Mouse (Mus musculus) midbrain, embryonic 15.5 days (tissue): ENCODE measurements around the gene Bbx. TPM values are rescaled to one million over a fixed set of nuclear protein-coding genes. Genes with fewer than 3 reads are reported as not detected.

Experiments used
- ATAC-seq: fragments of 200-750 bp; cut with Nextera tagmentation; replicated peaks from 2 replicates; pipeline ENCODE4 v1.8.0; 2017; ENCODE audit warnings: moderate TSS enrichment
- H3K27ac ChIP-seq: fragments of 300-500 bp; sonication (generic); 2 replicates; pipeline ENCODE4 v1.5.1; 2015; ENCODE audit warnings: mild to moderate bottlenecking, inconsistent platforms
- H3K27me3 ChIP-seq: fragments of 300-500 bp; sonication (generic); replicated peaks from 2 replicates; pipeline ENCODE4 v1.6.1; 2015; ENCODE audit warnings: inconsistent platforms
- H3K36me3 ChIP-seq: fragments of 300-500 bp; sonication (generic); replicated peaks from 2 replicates; pipeline ENCODE4 v1.6.1; 2015; ENCODE audit warnings: inconsistent platforms
- H3K4me1 ChIP-seq: fragments of 300-500 bp; sonication (generic); 2 replicates; pipeline ENCODE4 v1.6.1; 2015; ENCODE audit warnings: inconsistent platforms
- H3K4me2 ChIP-seq: fragments of 300-500 bp; sonication (generic); 2 replicates; pipeline ENCODE4 v1.6.1; 2015; ENCODE audit warnings: inconsistent platforms, mild to moderate bottlenecking, moderate library complexity
- H3K4me3 ChIP-seq: fragments of 300-500 bp; sonication (generic); 2 replicates; pipeline ENCODE4 v1.5.1; 2015; ENCODE audit warnings: mild to moderate bottlenecking, inconsistent platforms
- H3K9ac ChIP-seq: fragments of 300-500 bp; sonication (generic); 2 replicates; pipeline ENCODE4 v1.6.1; 2015; ENCODE audit warnings: mild to moderate bottlenecking, inconsistent platforms
- H3K9me3 ChIP-seq: fragments of 300-500 bp; sonication (generic); 2 replicates; pipeline ENCODE4 v1.6.1; 2016; ENCODE audit warnings: inconsistent platforms
- WGBS: fragments of 180-500 bp; shearing (Covaris S2); methylation state at CpG from one replicate; pipeline ENCODE4 v1.1.7; 2015; ENCODE audit warnings: mixed read lengths; 5-methylcytosine and 5-hydroxymethylcytosine counted together
- polyA plus RNA-seq: library from polyadenylated mRNA; unstranded; fragments of >200 nt; fragmentation: Nextera tagmentation; extraction: Ambion mirVana; gene quantifications from 2 replicates; pipeline ENCODE4 v1.2.1, GENCODE M21; 2015

Gene Bbx
- polyA plus RNA-seq, 1 experiment from 2014 or later, result 19.8 TPM

- Histone ChIP-seq H3K36me3 (no peaks in the 10 kb centered on the region), H3K27ac (peak overlapping the region; percentile 94), H3K4me3 (peak overlapping the region; percentile 86), H3K4me2 (peak overlapping the region; percentile 99), H3K4me1 (peaks cover 10% of the 10 kb centered on the region), H3K27me3 (no peaks in the 10 kb centered on the region), H3K9ac (peak overlapping the region; percentile 79), H3K9me3 (no peaks in the 10 kb centered on the region)
- under 1% methylated on average over 72 of the region's 72 CpGs for WGBS
- peak; percentile 70 for ATAC-seq
Measured at GRCm38 (mm10) chr16:50431011-50431981, 894 bp downstream of the Bbx start.

- Histone ChIP-seq H3K9me3 (no peaks in the 10 kb centered on the region), H3K36me3 (no peaks in the 10 kb centered on the region), H3K4me3 (peak overlapping the region; percentile 86), H3K4me2 (peak overlapping the region; percentile 99), H3K27ac (peak overlapping the region; percentile 94; the same call in 1 of the 2 replicates), H3K27me3 (no peaks in the 10 kb centered on the region), H3K9ac (peak overlapping the region; percentile 73), H3K4me1 (peaks cover 10% of the 10 kb centered on the region)
- 0% methylated on average over 12 of the region's 12 CpGs for WGBS
- no peak for ATAC-seq
Measured at GRCm38 (mm10) chr16:50430515-50430877, 1.7 kb downstream of the Bbx start.

DNA sequence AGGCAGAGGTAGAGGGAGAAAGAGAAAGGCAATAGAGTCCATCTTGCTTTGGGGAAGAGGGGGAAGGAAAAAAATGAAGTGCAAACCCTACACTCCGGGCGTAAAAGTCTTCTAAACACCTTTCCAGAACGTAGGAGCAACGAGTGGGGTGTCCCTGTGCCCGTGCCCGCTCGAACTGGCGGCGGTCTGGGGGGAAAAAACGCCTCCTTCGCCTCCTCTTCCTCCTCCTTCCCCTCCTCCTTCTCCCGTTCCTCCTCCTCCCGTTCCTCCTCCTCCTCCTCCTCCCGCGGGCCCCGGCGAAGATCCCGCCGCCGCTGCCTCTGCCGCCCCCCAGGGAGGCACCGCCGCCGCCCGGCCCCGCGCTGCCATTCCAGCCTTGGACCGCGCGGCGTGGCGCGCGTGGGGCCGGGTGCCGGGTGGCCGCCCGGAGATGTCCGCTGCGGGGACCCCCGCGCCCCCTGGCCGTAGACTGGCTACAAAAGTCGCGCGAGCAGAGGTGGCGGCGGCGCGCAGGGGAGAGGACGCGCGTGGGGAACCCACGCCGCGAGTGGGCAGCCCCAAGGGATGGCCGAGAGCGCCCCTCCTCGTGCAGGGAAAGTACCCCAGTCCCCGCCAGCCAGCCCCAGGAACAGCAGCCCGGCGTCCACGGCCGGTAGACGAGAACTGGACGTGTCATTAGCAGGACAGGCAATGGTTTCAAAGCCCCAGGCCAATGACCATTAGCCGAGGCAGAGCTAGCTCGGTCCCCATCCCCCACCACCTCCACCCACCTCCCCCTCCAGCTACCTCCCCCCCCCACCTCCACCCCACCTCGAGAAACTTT is 2.3 kb downstream of the Bbx start:
- Histone ChIP-seq H3K36me3 (no peaks in the 10 kb centered on the region), H3K4me3 (peak overlapping the region; percentile 86), H3K9ac (peak overlapping the region; percentile 73), H3K4me2 (peak overlapping the region; percentile 99), H3K4me1 (peaks cover 10% of the 10 kb centered on the region), H3K27ac (peak overlapping the region; percentile 23), H3K9me3 (no peaks in the 10 kb centered on the region), H3K27me3 (no peaks in the 10 kb centered on the region)
- WGBS, result under 1% methylated on average over 61 of the region's 69 CpGs
- no peak for ATAC-seq

DNA sequence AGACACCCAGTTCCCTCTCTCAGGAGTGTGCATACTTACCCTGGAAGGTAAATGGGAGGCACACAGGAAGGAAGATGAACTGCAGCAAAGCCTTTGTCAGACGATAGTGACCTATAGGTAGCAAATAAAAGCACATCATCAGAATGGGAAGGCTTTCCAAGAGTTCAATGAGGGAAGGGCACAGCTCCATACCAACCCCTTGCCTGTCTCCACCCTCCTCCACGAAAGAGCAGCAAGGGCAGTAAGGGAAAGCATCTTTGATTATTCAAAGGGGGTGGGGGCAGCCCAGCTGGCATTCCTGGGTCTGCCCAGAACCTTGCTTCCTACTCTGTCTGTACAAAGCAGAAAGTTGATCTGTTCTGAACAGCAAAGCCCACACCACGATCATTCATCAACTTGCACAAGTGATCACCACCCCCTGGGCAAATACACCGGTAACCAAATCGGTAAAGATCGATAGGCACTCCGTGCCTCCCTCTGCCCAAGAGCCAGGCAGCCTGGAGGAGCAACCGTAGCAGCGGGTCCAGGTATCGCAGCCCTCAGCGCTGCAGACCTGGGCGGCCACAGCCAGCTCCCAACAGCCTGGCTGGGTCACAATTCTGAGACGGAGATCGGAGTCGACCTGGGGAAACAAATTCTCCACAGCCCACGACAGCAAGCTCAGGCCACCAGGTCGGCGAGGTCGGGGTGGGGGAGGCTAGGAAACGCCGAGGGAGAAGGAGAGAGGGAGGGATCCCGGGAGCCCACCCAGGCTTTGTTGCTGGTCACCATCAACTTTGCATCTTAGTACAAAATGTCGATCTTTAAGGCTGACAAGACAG is 3.1 kb downstream of the Bbx start:
- WGBS, result 2% methylated on average over 23 of the region's 23 CpGs

DNA sequence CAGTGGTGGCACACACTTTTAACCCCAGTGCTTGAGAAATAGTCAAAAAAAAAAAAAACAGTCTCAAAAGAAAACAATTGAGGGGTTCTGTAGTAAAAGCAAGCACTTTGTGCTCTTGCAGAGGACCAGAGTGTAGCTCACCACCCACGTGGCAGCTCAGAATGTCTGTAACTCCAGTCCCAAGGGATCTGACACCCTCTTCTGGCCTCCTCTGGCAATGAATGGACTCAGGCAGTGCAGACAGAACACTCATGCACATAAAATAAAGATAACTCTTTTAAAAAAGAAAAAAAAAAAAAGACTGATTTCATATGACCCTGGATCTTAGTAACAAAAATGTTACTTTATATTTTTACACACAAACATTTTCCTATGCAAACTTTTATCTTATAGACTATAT is 12.1 kb downstream of the Bbx start:
- H3K9me3 ChIP-seq, result no peaks in the 10 kb centered on the region
- H3K27ac ChIP-seq, result no peak overlapping the region
- H3K27me3 ChIP-seq, result no peaks in the 10 kb centered on the region
- no peaks in the 10 kb centered on the region for H3K36me3 ChIP-seq
- no peaks in the 10 kb centered on the region for H3K4me1 ChIP-seq
- no peak overlapping the region for H3K9ac ChIP-seq
- H3K4me2 ChIP-seq, result no peak overlapping the region
- H3K4me3 ChIP-seq, result no peak overlapping the region
- no peak for ATAC-seq
- WGBS, result 14% methylated on average over 1 of the region's 1 CpGs

More for the DNA sequence above, 3.1 kb downstream of the Bbx start:
- H3K4me3 ChIP-seq, result peak overlapping the region; percentile 86
- H3K36me3 ChIP-seq, result no peaks in the 10 kb centered on the region
- peak overlapping the region; percentile 23 for H3K27ac ChIP-seq
- no peaks in the 10 kb centered on the region for H3K9me3 ChIP-seq
- peak overlapping the region; percentile 99 for H3K4me2 ChIP-seq
- peak overlapping the region; percentile 73 for H3K9ac ChIP-seq
- no peaks in the 10 kb centered on the region for H3K27me3 ChIP-seq
- peaks cover 10% of the 10 kb centered on the region for H3K4me1 ChIP-seq
- ATAC-seq, result no peak

GRCm38 (mm10) chr16:50415406-50415805 is 16.8 kb downstream of the Bbx start:
- H3K36me3 ChIP-seq, result no peaks in the 10 kb centered on the region
- H3K4me1 ChIP-seq, result no peaks in the 10 kb centered on the region
- no peak for ATAC-seq
- H3K27me3 ChIP-seq, result no peaks in the 10 kb centered on the region
- H3K27ac ChIP-seq, result no peak overlapping the region
- WGBS, result 78% methylated on average over 8 of the region's 8 CpGs
- no peak overlapping the region for H3K4me3 ChIP-seq
- no peak overlapping the region for H3K9ac ChIP-seq
- no peaks in the 10 kb centered on the region for H3K9me3 ChIP-seq
- H3K4me2 ChIP-seq, result no peak overlapping the region

DNA sequence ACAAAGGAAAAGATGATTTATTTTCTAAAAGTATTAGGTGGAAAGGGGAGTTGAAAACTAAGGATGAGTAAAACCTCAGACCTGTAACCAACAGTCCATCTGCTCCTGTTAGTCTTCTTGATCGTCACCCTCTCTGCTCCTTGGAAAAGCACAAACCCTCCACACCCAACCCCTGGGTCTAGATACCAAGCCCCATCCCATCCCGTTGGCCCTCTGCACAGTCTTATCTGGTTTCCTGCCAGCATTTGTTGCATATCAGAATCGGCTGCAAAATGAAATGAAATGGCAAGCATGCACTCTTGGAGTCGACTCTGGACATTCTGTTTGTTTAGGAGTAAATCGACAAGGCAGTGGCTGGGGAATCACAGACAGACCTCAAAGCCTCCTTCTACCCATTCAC is 29.3 kb downstream of the Bbx start:
- no peak overlapping the region for H3K4me2 ChIP-seq
- H3K27me3 ChIP-seq, result no peaks in the 10 kb centered on the region
- no peak overlapping the region for H3K9ac ChIP-seq
- H3K36me3 ChIP-seq, result no peaks in the 10 kb centered on the region
- H3K4me3 ChIP-seq, result no peak overlapping the region
- no peak for ATAC-seq
- 89% methylated on average over 5 of the region's 5 CpGs for WGBS
- H3K4me1 ChIP-seq, result no peaks in the 10 kb centered on the region
- H3K27ac ChIP-seq, result no peak overlapping the region
- H3K9me3 ChIP-seq, result no peaks in the 10 kb centered on the region

- Histone ChIP-seq H3K27me3 (no peaks in the 10 kb centered on the region), H3K4me2 (no peak overlapping the region), H3K9me3 (no peaks in the 10 kb centered on the region), H3K4me3 (no peak overlapping the region), H3K9ac (no peak overlapping the region), H3K36me3 (no peaks in the 10 kb centered on the region), H3K4me1 (no peaks in the 10 kb centered on the region), H3K27ac (no peak overlapping the region)
- no peak for ATAC-seq
- 94% methylated on average over 6 of the region's 6 CpGs for WGBS
Measured at GRCm38 (mm10) chr16:50399775-50400174, 32.4 kb downstream of the Bbx start.

DNA sequence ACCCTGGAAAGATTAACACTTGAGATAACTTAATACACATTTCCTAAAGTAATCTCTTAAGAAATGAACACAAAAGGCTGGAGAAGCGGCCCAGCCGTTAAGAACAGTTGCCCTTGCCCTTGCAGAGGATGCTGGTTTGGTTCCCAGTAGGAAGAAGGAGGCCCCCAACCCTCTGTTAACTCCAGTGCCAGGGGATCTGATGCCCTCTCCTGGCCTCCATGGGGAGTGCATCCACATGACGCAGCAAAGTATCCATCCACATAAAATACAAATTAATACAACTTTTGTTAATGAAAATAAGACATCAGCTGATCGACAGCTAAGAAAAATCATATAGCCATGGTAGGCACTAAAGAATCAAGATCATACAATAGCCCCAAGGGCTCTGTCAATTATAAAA is 33.6 kb downstream of the Bbx start:
- H3K27me3 ChIP-seq, result no peaks in the 10 kb centered on the region
- no peak overlapping the region for H3K9ac ChIP-seq
- no peak overlapping the region for H3K27ac ChIP-seq
- no peaks in the 10 kb centered on the region for H3K36me3 ChIP-seq
- H3K4me1 ChIP-seq, result no peaks in the 10 kb centered on the region
- no peak overlapping the region for H3K4me3 ChIP-seq
- H3K9me3 ChIP-seq, result no peaks in the 10 kb centered on the region
- H3K4me2 ChIP-seq, result no peak overlapping the region
- WGBS, result 69% methylated on average over 4 of the region's 4 CpGs
- no peak for ATAC-seq

GRCm38 (mm10) chr16:50395928-50396612 is 36.1 kb downstream of the Bbx start:
- H3K27ac ChIP-seq, result no peak overlapping the region
- no peak for ATAC-seq

DNA sequence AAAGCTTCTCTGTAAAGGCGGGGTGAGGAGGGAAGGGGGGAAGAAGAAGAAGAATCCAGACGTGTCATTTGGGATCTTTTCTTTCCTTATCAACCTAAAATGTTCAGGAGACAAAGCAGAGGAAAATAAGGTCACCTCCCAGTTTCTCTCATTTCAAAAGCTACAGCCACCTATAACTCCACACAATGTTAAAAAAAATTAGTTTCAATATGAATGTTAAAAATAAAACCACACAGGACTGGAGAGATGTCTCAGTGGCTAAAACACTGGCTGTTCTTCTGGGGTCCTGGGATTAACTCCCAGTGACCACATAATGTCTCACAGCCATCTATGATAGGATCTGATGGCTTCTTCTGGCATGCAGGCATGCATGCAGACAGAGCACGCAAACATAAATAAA is 43.7 kb downstream of the Bbx start:
- Histone ChIP-seq H3K27ac (no peak overlapping the region), H3K27me3 (no peaks in the 10 kb centered on the region), H3K4me3 (no peak overlapping the region), H3K9me3 (no peaks in the 10 kb centered on the region), H3K4me1 (no peaks in the 10 kb centered on the region), H3K4me2 (no peak overlapping the region), H3K9ac (no peak overlapping the region), H3K36me3 (no peaks in the 10 kb centered on the region)
- ATAC-seq, result no peak
- WGBS, result 71% methylated on average over 3 of the region's 3 CpGs

More at GRCm38 (mm10) chr16:50395928-50396612, 36.1 kb downstream of the Bbx start:
- no peaks in the 10 kb centered on the region for H3K4me1 ChIP-seq
- WGBS, result 89% methylated on average over 6 of the region's 6 CpGs
- no peak overlapping the region for H3K4me2 ChIP-seq
- H3K9ac ChIP-seq, result no peak overlapping the region
- no peaks in the 10 kb centered on the region for H3K36me3 ChIP-seq
- H3K4me3 ChIP-seq, result no peak overlapping the region
- H3K9me3 ChIP-seq, result no peaks in the 10 kb centered on the region
- no peaks in the 10 kb centered on the region for H3K27me3 ChIP-seq
